Mouse (Mus musculus) left cerebral cortex, postnatal 36 days (tissue): ENCODE measurements at regions not wholly inside any gene's neighbourhood (a gene's known extent, or its start where the extent isn't known, plus 50 kb on each side); places are given as distances from the start of the nearest gene placed in this dataset.

Source experiments
- DNase-seq, 2 experiments: peaks; one replicate each; pipeline ENCODE4 v3.0.0; 2021 to 2022; ENCODE audit warnings: low spot score in 2 of 2, mixed read lengths in 1 of 2
- intact Hi-C: fragments of 180-260 bp; cut with DNase I; formaldehyde crosslinking; loops from one replicate; pipeline ENCODE4 v1.15.1; 2025

- no peak for DNase-seq
- intact Hi-C loops = no loop called here
These were observed 456.9 kb downstream of the Cps1 start for GRCm38 (mm10) chr1:67579732-67580131.
